Mouse (Mus musculus) erythroblast, embryonic 14.5 days (primary cell): Measurements from ENCODE around the gene Gramd1a. TPM values are rescaled to one million over a fixed set of nuclear protein-coding genes. Genes with fewer than 3 reads are reported as not detected.

ENCODE experiments used
- H3K27me3 ChIP-seq: 2 replicates; pipeline ENCODE4 v1.6.1; 2012; ENCODE audit warnings: inconsistent platforms; ENCODE audit not compliant: control insufficient read depth
- H3K36me3 ChIP-seq: 2 replicates; pipeline ENCODE4 v1.6.1; 2012; ENCODE audit warnings: mild to moderate bottlenecking, inconsistent platforms; ENCODE audit not compliant: control insufficient read depth
- H3K4me1 ChIP-seq: 2 replicates; pipeline ENCODE4 v1.6.1; 2012; ENCODE audit warnings: inconsistent platforms; ENCODE audit not compliant: control insufficient read depth
- H3K4me3 ChIP-seq: replicated peaks from 2 replicates; pipeline ENCODE3; 2012; ENCODE audit warnings: moderate library complexity, mild to moderate bottlenecking, inconsistent platforms
- H3K9me3 ChIP-seq: 2 replicates; pipeline ENCODE4 v1.6.1; 2012; ENCODE audit warnings: low read length, inconsistent platforms, mixed read lengths; ENCODE audit not compliant: control insufficient read depth
- GATA1 ChIP-seq: IDR thresholded peaks from 2 replicates; pipeline ENCODE4 v1.6.1; 2012; ENCODE audit warnings: low read length, inconsistent platforms, mixed read lengths
- TAL1 ChIP-seq: IDR thresholded peaks from 3 replicates; pipeline ENCODE4 v1.6.1; 2012; ENCODE audit warnings: low read length, inconsistent platforms, mixed read lengths
- polyA plus RNA-seq: library from polyadenylated mRNA; stranded (reverse); fragments of >175 nt; gene quantifications from 2 replicates; pipeline ENCODE4 v1.2.3, GENCODE M21; 2012

The Gramd1a gene
- polyA plus RNA-seq, 1 experiment, result 0.52 TPM

DNA sequence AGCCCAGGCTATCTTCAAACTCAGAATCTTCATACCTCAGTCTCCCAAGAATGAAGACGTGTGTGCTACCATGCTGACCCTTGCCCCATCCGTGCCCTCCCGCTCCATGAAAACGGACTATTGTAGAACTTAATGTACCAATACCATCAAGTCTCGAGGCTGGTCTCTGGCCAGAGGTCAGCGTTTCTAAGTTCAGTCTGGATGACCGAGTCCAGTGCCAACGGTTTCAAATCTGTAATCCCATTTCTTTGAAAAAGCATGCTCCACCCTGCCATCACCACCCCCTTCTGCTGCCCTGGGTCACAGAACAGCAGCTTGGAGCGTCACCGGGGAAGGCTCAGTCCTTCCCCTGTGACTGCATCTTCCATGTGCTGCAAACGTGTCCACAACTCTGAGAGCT is 47.9 kb downstream of the Gramd1a start:
- H3K36me3 ChIP-seq, result peaks cover under 1% of the 10 kb centered on the region; the same call in 1 of the 2 replicates
- no peak overlapping the region for H3K4me3 ChIP-seq
- H3K27me3 ChIP-seq, result no peaks in the 10 kb centered on the region
- no peaks in the 10 kb centered on the region for H3K9me3 ChIP-seq
- no peak for TF ChIP-seq GATA1
- no peak for TF ChIP-seq TAL1
- no peaks in the 10 kb centered on the region for H3K4me1 ChIP-seq

DNA sequence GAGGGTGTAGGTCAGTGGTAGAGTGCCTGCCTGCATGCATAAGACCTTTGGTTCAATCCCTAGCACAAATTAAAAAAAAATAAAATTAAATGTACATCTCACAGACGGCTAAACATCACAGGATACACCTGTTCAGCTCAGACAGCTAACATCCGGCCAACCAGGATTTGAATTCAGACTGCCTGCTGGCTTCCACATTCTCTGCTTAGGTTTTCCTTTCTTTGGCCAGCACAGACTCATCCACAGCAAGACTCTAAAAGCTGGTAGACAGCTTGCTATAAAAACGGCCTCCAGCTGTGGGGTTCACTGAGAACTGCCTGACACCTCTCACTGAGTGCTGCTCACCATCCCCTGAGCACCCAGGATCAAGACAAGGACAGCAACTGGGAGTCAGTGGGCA is 49.5 kb downstream of the Gramd1a start:
- Histone ChIP-seq H3K36me3 (peaks cover 5% of the 10 kb centered on the region; the same call in 1 of the 2 replicates), H3K9me3 (no peaks in the 10 kb centered on the region), H3K27me3 (no peaks in the 10 kb centered on the region), H3K4me1 (no peaks in the 10 kb centered on the region), H3K4me3 (no peak overlapping the region)
- no peak for TF ChIP-seq GATA1
- no peak for TF ChIP-seq TAL1

DNA sequence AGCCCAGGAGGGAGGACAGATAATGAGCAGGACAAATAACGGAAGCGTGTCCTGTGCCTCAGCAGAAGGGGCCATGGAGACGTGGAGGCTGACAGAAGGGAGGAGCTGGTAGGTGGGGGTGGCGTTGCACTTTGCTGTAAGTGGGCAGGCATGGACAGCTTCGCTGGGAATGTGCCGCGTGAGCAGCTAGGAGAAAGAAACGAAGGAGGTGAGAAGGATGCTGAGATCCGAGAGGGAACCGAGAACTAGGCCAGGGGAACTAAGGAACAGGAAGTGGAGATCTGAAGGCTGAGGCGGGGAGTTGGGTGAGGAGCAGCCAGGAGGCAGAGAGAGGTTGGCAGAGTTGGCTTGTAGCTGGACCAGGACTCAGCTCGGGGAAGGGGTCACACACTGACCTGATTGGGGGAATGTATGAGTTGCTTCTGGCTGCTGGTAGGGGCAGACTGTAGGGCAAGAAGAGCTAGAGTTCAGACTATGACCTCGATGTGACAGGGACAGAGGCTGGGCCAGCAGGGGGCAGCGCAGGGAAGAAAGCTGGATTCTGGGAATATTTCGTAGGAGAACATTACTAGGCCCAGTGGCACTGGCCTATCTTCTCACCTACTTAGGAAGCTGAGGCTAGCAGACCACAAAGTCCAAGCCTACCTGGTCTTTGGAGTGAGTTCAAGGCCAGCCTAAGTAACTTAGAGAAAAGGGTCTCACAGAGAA is 50.5 kb downstream of the Gramd1a start:
- no peak overlapping the region for H3K4me3 ChIP-seq

DNA sequence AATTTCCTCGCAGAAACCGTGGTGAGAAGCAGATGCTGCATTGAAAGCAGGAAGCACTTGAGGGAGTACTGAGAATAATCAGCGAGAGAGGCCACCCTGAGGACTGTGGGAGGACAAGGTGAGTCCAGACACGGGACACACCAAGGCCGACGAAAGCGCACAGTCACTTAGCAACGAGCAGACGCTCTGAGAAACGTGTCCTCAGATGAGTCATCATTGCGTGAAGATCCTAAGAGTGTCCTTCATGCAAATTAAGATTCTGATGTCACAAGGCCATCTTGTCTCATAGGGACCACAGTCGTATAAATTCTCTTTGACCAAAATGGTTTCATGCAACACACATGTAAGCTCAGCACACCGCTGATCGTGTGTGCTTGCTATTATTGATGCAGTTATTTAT is 54.9 kb downstream of the Gramd1a start:
- H3K9me3 ChIP-seq, result no peaks in the 10 kb centered on the region; the same call in 1 of the 2 replicates

More for the DNA sequence above, 50.5 kb downstream of the Gramd1a start:
- H3K9me3 ChIP-seq, result no peaks in the 10 kb centered on the region
- H3K4me1 ChIP-seq, result no peaks in the 10 kb centered on the region
- peaks cover 5% of the 10 kb centered on the region; the same call in 1 of the 2 replicates for H3K36me3 ChIP-seq
- H3K27me3 ChIP-seq, result no peaks in the 10 kb centered on the region
- TF ChIP-seq TAL1 (no peak), GATA1 (no peak)

DNA sequence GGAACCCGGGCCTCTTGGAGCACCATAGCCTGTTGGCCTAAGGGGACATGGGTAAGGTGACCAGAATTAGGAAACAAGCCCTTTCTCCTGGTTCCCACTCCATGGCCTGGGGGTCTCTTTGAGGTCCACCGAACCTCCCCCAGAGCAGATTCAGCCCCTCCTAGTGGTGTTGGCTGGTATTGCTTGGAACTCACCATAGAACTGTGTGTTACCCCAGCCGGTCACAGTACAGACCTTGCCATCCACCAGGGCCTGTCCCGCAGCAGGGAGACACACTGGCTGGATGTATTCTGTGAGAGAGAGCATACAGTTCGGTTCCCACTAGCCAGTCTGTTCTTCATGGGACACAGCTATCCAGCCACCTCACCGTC is 56.1 kb downstream of the Gramd1a start:
- Histone ChIP-seq H3K4me1 (no peaks in the 10 kb centered on the region), H3K9me3 (no peaks in the 10 kb centered on the region; the same call in 1 of the 2 replicates), H3K4me3 (no peak overlapping the region), H3K27me3 (no peaks in the 10 kb centered on the region), H3K36me3 (peaks cover 5% of the 10 kb centered on the region; the same call in 1 of the 2 replicates)
- no peak for TF ChIP-seq GATA1
- TF ChIP-seq TAL1, result no peak

More for the DNA sequence above, 54.9 kb downstream of the Gramd1a start:
- H3K4me3 ChIP-seq, result no peak overlapping the region
- peaks cover 5% of the 10 kb centered on the region; the same call in 1 of the 2 replicates for H3K36me3 ChIP-seq
- no peaks in the 10 kb centered on the region for H3K4me1 ChIP-seq
- no peak for TF ChIP-seq TAL1
- TF ChIP-seq GATA1, result no peak
- H3K27me3 ChIP-seq, result no peaks in the 10 kb centered on the region

GRCm38 (mm10) chr7:31098697-31099611 is 56.7 kb downstream of the Gramd1a start:
- Histone ChIP-seq H3K4me3 (no peak overlapping the region), H3K9me3 (no peaks in the 10 kb centered on the region; the same call in 1 of the 2 replicates), H3K27me3 (no peaks in the 10 kb centered on the region), H3K4me1 (no peaks in the 10 kb centered on the region), H3K36me3 (peaks cover 5% of the 10 kb centered on the region; the same call in 1 of the 2 replicates)
- no peak for TF ChIP-seq TAL1
- no peak for TF ChIP-seq GATA1

DNA sequence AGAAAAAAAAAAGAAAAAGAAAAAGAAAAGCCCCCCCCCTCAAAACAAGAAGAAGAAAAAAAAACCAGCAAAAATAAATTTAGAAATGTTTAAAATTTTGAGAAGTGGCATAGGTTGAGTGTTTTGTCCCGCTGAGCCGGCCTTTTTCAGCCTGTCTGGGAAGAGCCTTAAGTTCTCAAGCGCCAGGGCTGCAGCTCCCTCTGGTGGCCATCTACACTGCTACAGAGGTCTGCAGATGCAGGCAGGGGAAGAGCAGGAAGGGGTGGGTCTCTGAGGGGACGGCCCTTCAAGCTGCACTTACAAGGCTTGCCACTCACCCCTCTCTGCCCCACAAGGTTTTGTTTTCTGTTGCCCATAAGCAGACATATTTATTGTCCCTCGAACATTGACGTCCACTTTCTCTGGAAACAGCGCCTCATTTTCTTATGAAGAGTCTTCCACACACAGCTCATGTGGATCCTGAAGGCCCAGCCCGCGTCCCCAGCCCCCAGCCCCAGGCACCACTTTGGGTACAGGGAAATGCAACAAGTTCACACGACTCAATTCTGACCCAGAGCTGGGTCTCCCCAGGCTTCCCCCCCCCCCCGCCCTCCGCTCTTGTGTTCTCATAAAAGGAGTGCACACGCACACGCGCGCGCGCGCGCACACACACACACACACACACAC is 58.0 kb downstream of the Gramd1a start:
- Histone ChIP-seq H3K27me3 (no peaks in the 10 kb centered on the region), H3K36me3 (peaks cover 4% of the 10 kb centered on the region; the same call in 1 of the 2 replicates), H3K4me3 (no peak overlapping the region), H3K9me3 (no peaks in the 10 kb centered on the region; the same call in 1 of the 2 replicates), H3K4me1 (no peaks in the 10 kb centered on the region)
- TF ChIP-seq TAL1, result no peak
- no peak for TF ChIP-seq GATA1

DNA sequence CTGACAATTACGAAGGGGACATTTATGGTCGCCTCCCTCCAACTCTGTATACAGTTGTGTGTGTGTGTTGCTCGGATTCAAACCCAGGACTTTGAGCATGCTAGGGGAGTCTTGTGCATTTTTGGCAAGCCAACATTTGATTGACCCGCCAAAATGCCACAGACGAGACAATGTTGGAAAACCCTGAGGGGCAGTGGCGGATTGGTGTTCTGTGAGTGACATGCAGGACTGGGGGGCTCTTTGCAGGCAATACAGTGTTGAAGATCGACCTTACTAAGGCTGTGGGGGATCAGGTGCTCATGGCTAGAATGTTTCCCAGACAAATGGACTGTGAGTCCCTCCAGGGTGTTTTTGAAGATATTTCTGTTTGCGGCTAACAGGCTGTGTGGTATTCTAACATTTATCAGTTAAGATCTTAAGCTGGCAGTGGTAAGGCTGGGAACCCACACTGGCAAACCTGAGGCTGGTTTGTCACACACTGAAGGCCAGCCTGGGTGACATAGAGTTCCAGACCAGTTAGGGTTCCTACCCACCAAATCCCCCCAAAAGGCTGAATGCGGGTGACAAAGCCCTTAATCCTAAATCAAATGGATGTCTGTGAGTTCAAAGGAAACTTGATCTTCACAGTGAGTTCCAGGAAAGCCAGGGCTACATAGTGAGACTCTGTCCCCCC is 58.7 kb downstream of the Gramd1a start:
- Histone ChIP-seq H3K27me3 (no peaks in the 10 kb centered on the region), H3K9me3 (no peaks in the 10 kb centered on the region; the same call in 1 of the 2 replicates), H3K4me1 (no peaks in the 10 kb centered on the region), H3K4me3 (no peak overlapping the region), H3K36me3 (no peaks in the 10 kb centered on the region; the same call in 1 of the 2 replicates)
- TF ChIP-seq GATA1, result no peak
- no peak for TF ChIP-seq TAL1
